Mouse (Mus musculus) activated CD4-positive, CD25-positive, alpha-beta regulatory T cell, adult 4 months (primary cell): Measurements from ENCODE around the gene Usmg5. TPM values are rescaled to one million over a fixed set of nuclear protein-coding genes. Genes with fewer than 3 reads are reported as not detected.

Experiments
- ATAC-seq: one replicate; pipeline ENCODE4 v1.8.0; 2017
- polyA plus RNA-seq, 2 experiments: library from polyadenylated mRNA; unstranded; fragments of 100-300 nt; shearing (Covaris generic); gene quantifications; one replicate each; pipeline ENCODE4 v1.2.1; 2017

Gene Usmg5
- polyA plus RNA-seq, 2 experiments from 2014 or later = 278 to 349 TPM

DNA sequence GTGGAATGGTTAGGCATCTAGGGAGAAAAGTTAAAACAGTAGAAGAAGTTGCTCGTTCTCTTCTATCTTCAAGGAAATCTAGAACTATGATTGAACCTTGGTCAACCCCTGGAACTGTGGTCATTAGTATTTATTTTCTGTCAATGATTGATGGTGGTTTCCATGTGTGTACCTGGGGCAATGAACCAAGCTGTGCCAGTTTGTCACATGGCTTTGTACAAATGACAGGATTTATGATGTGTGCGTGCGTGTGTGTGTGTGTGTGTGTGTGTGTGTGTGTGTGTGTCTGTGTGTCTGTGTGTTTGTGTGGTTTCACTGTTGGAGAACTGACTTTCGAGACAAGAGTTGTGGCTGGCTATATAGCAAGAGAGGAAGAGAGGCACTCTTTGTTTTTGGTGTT is 37.0 kb downstream of the Usmg5 start:
- no peak for ATAC-seq

DNA sequence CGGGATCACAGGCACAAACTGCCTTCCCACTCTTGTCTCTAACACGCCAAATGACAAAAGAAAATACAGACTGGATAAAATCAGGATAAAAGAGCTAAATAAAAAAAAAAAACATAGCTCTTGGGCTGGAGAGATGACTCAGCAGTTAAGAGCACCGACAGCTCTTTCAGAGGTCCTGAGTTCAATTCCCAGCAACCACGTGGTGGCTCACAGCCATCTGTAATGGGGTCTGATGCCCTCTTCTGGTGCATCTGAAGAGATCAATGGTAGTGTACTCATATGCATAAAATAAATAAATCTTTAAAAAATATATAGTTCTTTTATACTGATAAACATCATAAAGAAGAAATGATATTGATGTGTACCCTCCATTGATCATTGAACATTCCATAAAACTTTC is 37.5 kb downstream of the Usmg5 start:
- ATAC-seq = no peak

DNA sequence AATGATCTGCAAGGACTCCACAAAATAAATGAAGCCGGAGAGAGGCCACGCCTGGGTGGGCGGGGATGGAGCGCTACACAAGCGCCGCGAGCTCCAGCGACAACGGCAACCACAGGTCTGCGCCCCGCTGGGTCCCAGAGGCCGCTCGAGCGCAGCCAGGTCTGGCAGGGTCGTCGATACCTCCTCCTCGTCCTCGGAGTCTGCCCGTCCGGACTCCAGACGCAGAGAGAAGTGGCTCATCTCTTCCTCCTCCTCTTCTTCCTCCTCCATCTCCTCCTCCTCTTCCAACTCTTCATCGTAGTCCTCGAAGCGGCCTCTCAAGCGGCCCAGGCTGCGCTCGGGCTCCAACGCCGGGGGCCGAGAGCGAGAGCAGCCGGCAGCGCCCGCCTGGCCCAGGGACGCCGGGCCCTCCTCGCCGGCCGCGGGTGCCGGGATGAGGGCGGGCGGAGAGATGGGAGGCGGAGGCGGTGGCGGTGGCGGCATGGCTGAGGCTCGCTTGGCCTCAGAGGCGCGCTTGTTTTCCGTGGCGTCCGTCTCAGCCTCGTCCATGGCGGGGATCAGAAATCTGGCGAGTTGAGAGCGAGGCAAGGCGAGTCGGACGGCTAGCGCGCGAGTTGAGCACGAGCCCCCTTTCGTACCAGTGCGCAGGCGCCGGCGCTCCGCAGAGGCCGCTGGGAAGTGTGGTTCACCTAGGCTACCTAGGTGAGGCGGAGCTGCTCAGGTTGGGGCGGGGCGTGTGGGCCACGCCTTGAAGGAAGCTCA is 40.0 kb downstream of the Usmg5 start, which contains the start of gene Pcgf6:
TSS of gene Pcgf6 (minus strand) at position 636 of the 762 bp plus-strand sequence.
- peak; percentile 96 for ATAC-seq

DNA sequence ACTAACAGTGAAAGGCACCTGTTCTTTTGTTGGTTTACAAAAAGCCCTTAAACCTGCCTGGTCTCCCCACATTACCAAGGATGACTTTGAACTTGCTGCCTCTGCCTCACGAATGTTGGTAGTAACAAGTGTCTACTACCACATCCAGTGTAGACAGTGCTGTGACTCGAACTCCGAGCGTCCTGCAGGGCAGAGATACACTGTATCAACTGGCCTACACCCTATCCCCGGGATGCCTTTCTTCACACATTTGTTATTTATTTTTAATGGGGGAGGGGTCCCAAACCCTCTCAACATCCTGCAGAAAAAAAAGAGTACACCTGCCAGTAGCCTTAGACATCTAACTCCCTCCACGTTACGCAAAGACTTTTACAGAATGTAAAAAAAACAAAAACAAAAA is 40.6 kb downstream of the Usmg5 start:
- ATAC-seq = no peak

DNA sequence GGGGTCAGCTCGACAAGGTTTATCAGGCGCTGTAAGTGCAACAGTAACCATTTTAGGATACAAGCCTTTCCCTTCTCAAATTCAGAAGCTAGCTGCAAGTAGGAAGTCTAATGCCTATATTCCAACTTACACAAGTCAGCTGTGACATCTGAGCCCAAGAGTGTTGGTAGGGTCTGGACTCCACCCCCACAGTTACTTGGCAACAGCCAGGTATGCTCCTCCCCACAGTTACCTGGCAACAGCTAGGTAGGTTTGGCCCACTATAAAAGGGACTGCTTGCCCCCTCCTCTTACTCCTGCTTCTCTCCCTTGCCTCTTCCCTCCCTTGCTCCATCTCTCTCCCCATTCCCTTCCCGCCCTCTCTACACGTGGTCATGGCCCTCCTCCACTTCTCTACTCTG is 41.4 kb downstream of the Usmg5 start:
- ATAC-seq = no peak

DNA sequence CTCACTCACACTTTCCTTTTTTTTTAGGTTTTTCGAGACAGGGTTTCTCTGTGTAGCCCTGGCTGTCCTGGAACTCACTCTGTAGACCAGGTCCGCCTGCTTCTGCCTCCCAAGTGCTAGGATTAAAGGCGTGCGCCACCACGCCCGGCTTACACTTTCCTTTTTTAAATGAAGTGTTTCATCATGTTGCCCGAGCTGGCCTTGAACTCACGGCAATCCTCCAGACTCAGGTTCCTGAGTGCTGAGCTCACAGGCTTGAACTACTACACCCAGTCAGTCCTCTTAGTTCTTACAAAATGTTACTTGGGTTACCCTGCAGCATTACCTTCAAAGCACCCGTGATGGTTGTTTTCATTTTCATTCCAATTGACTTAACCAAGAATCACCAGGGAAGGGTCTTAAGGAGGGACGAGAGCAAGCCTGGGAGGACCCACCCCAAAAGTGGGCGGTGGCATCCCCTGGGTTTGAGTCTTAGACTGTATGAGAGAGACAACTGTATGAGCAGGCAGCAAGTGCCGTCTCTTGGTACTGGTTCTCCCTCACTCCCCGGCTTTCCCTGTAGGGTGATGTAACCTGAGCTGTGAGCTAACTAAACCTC is 43.1 kb downstream of the Usmg5 start:
- ATAC-seq = no peak

DNA sequence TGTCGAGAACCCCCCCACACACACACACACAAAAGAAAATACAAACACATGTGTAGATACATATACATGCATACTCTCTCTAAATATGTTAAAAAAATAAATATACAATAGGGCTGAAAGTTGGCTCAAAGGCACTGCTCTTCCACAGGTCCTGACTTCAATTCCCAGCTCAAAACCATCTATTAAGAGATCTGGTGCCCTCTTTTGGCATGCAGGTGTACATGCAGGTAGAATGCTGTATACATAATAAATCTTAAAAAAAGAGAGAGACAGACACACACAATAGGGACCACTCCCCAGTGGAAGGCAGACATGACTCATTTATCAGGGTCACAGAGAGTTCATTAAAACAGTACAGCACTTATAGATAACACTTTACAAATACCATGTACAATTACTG is 44.1 kb downstream of the Usmg5 start:
- no peak for ATAC-seq

DNA sequence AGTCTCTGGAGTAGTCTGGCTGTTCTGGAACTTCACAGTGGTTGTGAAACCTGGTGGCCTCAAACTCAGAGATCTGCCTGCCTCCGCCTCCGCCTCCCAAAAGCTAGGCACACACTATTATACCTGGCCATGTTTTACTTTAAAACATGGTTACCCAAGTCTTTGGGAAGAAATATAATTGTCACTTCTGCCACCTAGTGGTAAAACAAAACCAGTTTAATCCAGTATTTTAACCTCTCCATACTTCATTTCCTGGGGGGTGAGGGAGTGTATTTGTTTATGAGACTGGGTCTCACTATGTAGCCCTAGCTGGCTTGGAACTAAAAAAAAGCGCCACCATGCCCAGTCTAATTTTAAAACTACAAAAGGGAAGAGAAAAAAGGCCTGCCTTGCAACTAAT is 46.8 kb downstream of the Usmg5 start:
- ATAC-seq = no peak

DNA sequence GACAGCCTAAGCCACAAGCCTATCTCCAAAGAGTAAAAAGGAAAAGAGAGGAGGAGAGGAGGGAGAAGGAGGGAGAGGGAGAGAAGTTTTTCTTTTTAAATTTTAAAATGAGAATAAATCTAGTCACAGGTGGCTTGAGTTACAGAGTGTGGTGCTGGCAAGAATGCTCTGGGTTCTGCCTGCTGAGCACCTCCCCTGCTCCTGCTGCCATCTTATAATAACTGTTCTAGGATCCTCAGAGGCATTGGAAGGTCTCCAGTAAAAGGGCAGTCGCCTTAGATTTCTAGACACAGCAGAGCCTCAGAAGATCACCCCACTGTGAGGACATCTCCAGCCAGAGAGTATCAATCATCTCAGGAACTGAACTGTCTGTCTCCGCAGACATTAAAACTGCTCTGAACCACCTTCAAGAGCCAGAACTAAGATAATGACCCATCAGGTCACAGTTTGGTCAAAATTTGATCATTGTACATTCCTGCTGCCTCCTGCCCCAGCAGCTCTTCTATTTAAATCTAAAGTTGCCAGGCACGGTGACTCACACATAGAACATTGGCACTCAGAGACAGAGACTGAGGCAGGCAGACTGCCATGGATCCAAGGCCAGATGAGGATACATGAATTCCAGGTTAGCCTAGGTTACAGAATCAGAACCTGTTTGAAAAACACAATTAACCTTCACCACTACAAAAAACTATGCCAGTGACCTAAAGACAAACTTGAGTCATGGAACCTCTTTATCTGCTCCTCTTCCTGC is 49.5 kb downstream of the Usmg5 start:
- no peak for ATAC-seq

DNA sequence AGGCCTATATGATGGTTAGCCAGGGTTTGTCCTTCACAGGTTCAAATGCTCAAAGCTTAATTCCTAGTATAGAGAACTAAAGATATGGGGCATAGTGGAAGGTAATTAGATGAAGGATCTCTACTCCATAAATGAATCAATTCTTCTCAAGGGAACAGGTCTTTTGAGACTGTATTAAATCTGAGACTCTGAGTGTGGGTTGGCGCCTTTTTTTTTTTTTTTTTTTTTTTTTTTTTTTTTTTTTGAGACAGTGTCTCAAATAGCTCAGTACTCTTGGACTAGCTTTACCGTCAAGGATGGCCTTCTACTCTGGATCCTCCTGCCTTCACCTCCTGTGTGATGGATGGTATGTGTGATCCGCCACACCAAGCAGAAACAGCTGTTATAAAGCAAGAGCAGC is 53.9 kb downstream of the Usmg5 start:
- no peak for ATAC-seq

DNA sequence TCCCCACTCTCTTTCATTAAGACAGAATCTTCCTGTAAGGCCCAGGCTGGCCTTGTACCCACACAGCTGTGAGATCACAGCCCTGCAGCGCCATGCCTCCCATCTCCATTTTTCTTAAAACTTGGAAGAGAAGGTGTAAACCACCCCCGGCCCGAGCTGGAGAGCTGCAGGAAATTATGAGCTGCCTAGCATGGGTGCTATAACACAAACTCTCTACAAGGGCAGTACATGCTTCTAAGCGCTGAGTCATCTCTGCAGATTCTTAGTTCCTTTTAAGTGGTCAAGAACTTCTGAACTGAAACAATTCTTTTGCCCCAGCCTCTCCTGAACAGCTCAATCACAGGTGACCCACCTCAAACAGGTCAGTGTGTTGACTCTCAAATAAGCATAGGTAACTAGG is 55.5 kb downstream of the Usmg5 start:
- no peak for ATAC-seq

Other genes with a start within 250 kb of the Usmg5 start
- not detected for gene Ina, start 75.9 kb downstream of the Usmg5 start, polyA plus RNA-seq
- 10 to 100 TPM; 22.6 to 25.4 TPM for gene Nt5c2, start 75.5 kb downstream of the Usmg5 start, polyA plus RNA-seq
- gene Pcgf6, start 39.7 kb downstream of the Usmg5 start, polyA plus RNA-seq = 1 to 10 TPM; 6.5 to 8.6 TPM
- gene Taf5, start 22.9 kb downstream of the Usmg5 start, polyA plus RNA-seq = 1 to 10 TPM; 1.9 to 2.9 TPM
- gene Pdcd11, start 121 bp upstream of the Usmg5 start, polyA plus RNA-seq = 1 to 10 TPM; 6.5 to 7.7 TPM
- gene Calhm2, start 47.6 kb upstream of the Usmg5 start, polyA plus RNA-seq = 10 to 100 TPM in 1 of 2 experiments, 1 to 10 TPM in 1; 7.6 to 14.4 TPM
- not detected for gene Calhm1, start 53.6 kb upstream of the Usmg5 start, polyA plus RNA-seq
- not detected for gene Calhm3, start 67.1 kb upstream of the Usmg5 start, polyA plus RNA-seq
- gene Neurl1a, start 88.2 kb upstream of the Usmg5 start, polyA plus RNA-seq = under 1 TPM in 1 of 2 experiments, not detected in 1; 0.32 TPM